Mouse (Mus musculus) ES-E14 (cell line): ENCODE results near the gene Nfs1. TPM values are rescaled to one million over a fixed set of nuclear protein-coding genes. Genes with fewer than 3 reads are reported as not detected.

Experiments
- DNase-seq: peaks from one replicate; pipeline ENCODE4 v3.0.0-alpha.2; 2013; ENCODE audit warnings: low read depth, low spot score
- H3K27ac ChIP-seq: 2 replicates; pipeline ENCODE4 v1.5.1; 2012; ENCODE audit warnings: low read depth, mild to moderate bottlenecking, low read length, moderate library complexity, mixed read lengths; ENCODE audit not compliant: poor library complexity, insufficient read depth, severe bottlenecking
- H3K36me3 ChIP-seq: 2 replicates; pipeline ENCODE4 v1.6.1; 2012; ENCODE audit warnings: mild to moderate bottlenecking, low read length, moderate library complexity, mixed read lengths; ENCODE audit not compliant: control insufficient read depth, poor library complexity, insufficient read depth, severe bottlenecking
- H3K4me1 ChIP-seq, 2 experiments: fragments of 150-350 bp in 1 of 2; sonication (generic) in 1 of 2; 2 replicates each; pipeline ENCODE4 v1.6.1; 2012; ENCODE audit warnings: low read length in 2 of 2, mild to moderate bottlenecking in 1 of 2, mixed read lengths in 1 of 2; ENCODE audit not compliant: control insufficient read depth in 2 of 2, insufficient read depth in 2 of 2, poor library complexity in 1 of 2
- H3K4me3 ChIP-seq, 2 experiments: fragments of 150-350 bp in 1 of 2; sonication (generic) in 1 of 2; 2 replicates each; pipeline ENCODE4 v1.5.1; 2012; ENCODE audit warnings: low read length in 2 of 2, low read depth in 1 of 2, mild to moderate bottlenecking in 1 of 2, mixed read lengths in 1 of 2; ENCODE audit not compliant: insufficient read depth in 1 of 2, poor library complexity in 1 of 2, severe bottlenecking in 1 of 2
- H3K9ac ChIP-seq: 2 replicates; pipeline ENCODE4 v1.6.1; 2012; ENCODE audit warnings: low read depth, mild to moderate bottlenecking, low read length, mixed read lengths; ENCODE audit not compliant: poor library complexity, insufficient read depth, severe bottlenecking
- H3K9me3 ChIP-seq: fragments of 150-350 bp; sonication (generic); 2 replicates; pipeline ENCODE4 v1.6.1; 2012; ENCODE audit warnings: low read depth, mild to moderate bottlenecking, low read length; ENCODE audit not compliant: control insufficient read depth, insufficient read depth
- CHD2 ChIP-seq: IDR thresholded peaks from 2 replicates; pipeline ENCODE4 v1.6.1; 2014; ENCODE audit warnings: mild to moderate bottlenecking, low read depth, low read length, inconsistent platforms
- HCFC1 ChIP-seq: IDR thresholded peaks from 2 replicates; pipeline ENCODE4 v1.6.1; 2012; ENCODE audit warnings: low read length, inconsistent platforms, borderline replicate concordance; ENCODE audit not compliant: insufficient read depth
- MAFK ChIP-seq: IDR thresholded peaks from 2 replicates; pipeline ENCODE4 v1.6.1; 2014; ENCODE audit warnings: mild to moderate bottlenecking, low read depth, low read length, inconsistent platforms; ENCODE audit not compliant: insufficient read depth
- ZC3H11A ChIP-seq: IDR thresholded peaks from 2 replicates; pipeline ENCODE4 v1.6.1; 2012; ENCODE audit warnings: low read depth, mild to moderate bottlenecking, inconsistent platforms, low read length, borderline replicate concordance
- ZNF384 ChIP-seq: IDR thresholded peaks from 2 replicates; pipeline ENCODE4 v1.6.1; 2012; ENCODE audit warnings: low read depth, low read length, inconsistent platforms
- in situ Hi-C, 2 experiments: fragments of 600-800 bp; cut with MboI; formaldehyde crosslinking; loops; one replicate each; pipeline ENCODE4 v1.15.1; 2025; ENCODE audit warnings: low sequenced_read_pairs in 2 of 2, inconsistent platforms in 1 of 2; ENCODE audit not compliant: unreplicated experiment in 2 of 2
- total RNA-seq: library from RNA; depleted of rRNA; stranded (reverse); fragments of 300-350 nt; gene quantifications from 2 replicates; pipeline ENCODE4 v1.2.3, GENCODE M21; 2012

Nfs1 gene
- total RNA-seq, 1 experiment = 41.6 TPM

DNA sequence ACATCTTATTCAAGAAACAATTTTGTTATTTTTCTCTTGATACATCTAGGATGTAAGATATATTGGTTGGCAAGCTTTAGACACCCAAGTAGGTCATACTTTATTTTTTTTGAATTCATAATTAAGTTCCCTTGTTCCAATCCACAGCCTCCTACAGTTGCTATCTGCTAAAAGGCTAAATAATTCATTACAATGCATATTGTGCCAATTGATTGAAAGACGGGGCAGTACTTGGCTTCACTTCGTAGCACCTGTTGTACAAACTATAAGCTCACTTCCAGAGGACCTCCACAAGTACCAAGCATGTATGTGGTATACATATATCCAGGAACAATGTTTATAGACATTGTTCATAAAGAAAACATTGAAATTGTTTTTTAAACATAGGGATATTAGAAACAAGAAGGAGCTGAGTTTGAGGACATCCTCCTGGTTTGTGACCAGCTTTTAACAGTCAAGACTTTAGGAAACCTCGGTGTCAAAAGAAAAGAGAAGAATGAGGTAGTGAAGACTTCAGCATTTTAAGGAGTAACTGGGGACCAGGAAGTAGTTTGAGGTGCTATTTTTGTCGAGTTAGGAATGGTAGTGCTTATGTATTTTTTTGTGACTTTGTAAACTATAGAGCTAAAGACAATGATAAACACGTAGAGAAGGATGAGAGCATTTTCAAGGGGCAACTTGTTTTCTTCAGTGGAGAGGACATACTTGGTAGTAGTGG lies 2.4 kb upstream of the Nfs1 start:
- no peak for TF ChIP-seq ZNF384
- TF ChIP-seq MAFK = no peak
- TF ChIP-seq ZC3H11A = no peak
- TF ChIP-seq CHD2 = peak; percentile 54
- no peak for TF ChIP-seq HCFC1
- Histone ChIP-seq H3K4me1 (no peaks in the 10 kb centered on the region), H3K4me3 (no peak overlapping the region), H3K36me3 (peaks cover 6% of the 10 kb centered on the region), H3K9me3 (no peaks in the 10 kb centered on the region), H3K9ac (no peak overlapping the region), H3K27ac (no peak overlapping the region)
- DNase-seq = no peak
- in situ Hi-C loops = no loop called here

DNA sequence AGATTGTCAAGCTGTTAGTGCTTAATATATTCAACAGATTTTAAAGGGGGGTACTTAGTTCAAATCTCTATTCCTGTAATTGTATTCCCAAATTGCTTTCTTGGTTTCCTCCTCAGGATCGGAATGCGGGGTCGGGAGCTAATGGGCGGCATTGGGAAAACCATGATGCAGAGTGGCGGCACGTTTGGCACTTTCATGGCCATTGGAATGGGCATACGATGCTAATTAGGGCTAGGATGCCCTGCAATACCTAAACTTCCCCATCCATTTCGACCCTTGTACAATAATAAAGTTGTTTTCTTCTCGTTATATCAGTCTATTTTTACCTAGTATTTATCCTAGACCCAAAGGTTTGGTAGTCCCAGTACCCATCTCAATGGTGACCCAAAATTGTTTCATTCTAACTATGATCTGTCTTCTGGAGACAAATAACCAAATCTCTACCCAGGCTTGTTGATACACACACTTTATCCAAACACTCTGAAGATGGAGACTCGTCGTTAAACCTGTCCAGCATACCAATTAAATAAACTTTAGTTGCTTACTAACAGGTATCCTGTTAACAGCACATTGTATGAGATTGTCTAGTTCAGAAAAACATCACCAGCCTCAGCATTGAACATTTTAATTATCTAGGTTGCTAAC lies 1.6 kb upstream of the Nfs1 start:
- TF ChIP-seq HCFC1 = no peak
- no peak for TF ChIP-seq ZC3H11A
- TF ChIP-seq ZNF384 = no peak
- TF ChIP-seq CHD2 = no peak
- TF ChIP-seq MAFK = no peak
- H3K4me3 ChIP-seq = no peak overlapping the region
- in situ Hi-C loops = no loop called here
- H3K9me3 ChIP-seq = no peaks in the 10 kb centered on the region
- no peak for DNase-seq
- no peaks in the 10 kb centered on the region for H3K4me1 ChIP-seq
- H3K36me3 ChIP-seq = peaks cover 6% of the 10 kb centered on the region
- H3K27ac ChIP-seq = no peak overlapping the region
- no peak overlapping the region for H3K9ac ChIP-seq

DNA sequence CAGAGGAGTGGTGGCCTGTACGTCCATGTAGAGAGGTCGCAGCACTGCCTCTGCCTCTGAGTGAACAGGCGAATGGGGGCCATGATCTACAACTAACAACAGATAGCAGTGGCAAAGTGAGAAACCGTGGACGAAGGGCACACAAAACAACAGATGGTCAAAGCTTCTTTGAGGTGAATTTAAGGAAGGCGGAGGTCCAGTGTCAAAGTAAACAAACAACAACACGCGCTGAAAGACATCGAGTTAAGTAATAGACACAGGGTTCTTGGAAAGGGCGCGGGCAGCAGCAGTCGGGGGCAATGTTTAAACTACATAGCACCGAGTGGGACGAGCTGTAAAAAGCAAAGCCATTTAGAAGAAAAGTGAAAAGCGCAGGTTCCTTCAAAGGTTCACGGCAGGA lies 619 bp downstream of the Nfs1 start:
- no peak for TF ChIP-seq ZNF384
- no peak for TF ChIP-seq HCFC1
- TF ChIP-seq MAFK = no peak
- TF ChIP-seq ZC3H11A = no peak
- TF ChIP-seq CHD2 = no peak
- DNase-seq = no peak
- Histone ChIP-seq H3K27ac (no peak overlapping the region; the same call in 1 of the 2 replicates), H3K9ac (peak overlapping the region; percentile 84), H3K9me3 (no peaks in the 10 kb centered on the region), H3K4me1 (no peaks in the 10 kb centered on the region), H3K36me3 (peaks cover 4% of the 10 kb centered on the region), H3K4me3 (peak overlapping the region; percentile 78 to 86)
- in situ Hi-C loops = no loop called here

DNA sequence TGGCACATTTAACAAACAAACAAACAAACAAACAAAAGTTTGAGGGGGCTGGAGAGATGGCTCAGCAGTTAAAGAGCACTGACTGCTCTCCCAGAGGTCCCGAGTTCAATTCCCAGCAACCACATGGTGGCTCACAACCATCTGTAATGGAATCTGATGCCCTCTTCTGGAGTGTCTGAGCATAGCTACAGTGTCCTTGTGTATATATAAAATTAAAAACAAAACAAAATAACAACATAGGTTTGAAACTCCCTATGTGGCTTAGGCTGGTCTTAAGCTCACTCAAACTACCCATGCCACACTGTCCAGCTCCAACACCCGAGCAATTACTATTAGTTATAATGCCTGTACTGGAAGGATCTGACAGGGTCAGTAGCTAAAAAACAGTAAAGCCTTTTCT lies 1.2 kb downstream of the Nfs1 start:
- H3K9ac ChIP-seq = no peak overlapping the region
- no peaks in the 10 kb centered on the region for H3K9me3 ChIP-seq
- in situ Hi-C loops = no loop called here
- H3K36me3 ChIP-seq = peaks cover 1% of the 10 kb centered on the region
- no peak for DNase-seq
- no peak overlapping the region for H3K27ac ChIP-seq
- TF ChIP-seq MAFK (no peak), CHD2 (no peak), ZC3H11A (no peak), HCFC1 (no peak), ZNF384 (no peak)
- H3K4me1 ChIP-seq = no peaks in the 10 kb centered on the region
- H3K4me3 ChIP-seq = peak overlapping the region; percentile 78 to 86; a peak in 2 of 4 replicates

DNA sequence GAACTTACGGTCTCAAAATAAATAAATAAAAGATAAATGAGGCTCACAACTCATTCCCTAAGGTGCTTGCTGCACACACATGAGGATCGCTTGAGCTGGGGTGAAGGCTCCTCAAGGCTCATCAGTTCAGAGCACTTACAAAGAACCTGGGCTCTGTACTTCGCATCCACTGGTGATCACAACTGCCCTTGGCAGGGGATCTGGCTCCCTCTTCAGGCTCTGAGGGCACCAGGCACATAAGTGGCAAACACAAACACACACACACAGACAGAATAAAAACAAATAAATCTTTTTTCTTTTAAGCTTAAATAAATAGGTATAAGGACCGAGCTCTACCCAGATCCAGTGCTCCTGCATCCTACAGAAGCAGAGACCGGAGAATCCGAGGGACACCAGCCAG lies 8.3 kb downstream of the Nfs1 start:
- in situ Hi-C loops = no loop called here
- no peak for TF ChIP-seq CHD2
- no peak for TF ChIP-seq MAFK
- no peak for TF ChIP-seq HCFC1
- no peak for TF ChIP-seq ZNF384
- TF ChIP-seq ZC3H11A = no peak

More for the DNA sequence above, 8.3 kb downstream of the Nfs1 start:
- no peak overlapping the region for H3K9ac ChIP-seq
- no peaks in the 10 kb centered on the region for H3K9me3 ChIP-seq
- DNase-seq = no peak
- peaks cover 2% of the 10 kb centered on the region for H3K36me3 ChIP-seq
- H3K4me1 ChIP-seq = peaks cover 0 to 7% of the 10 kb centered on the region in 2 experiments; a peak in 1 of 4 replicates
- no peak overlapping the region for H3K27ac ChIP-seq
- no peak overlapping the region for H3K4me3 ChIP-seq
